Mouse (Mus musculus) lung, postnatal 14 days (tissue): ENCODE measurements around the gene Tsnaxip1.
A peak's percentile ranks its signal among the peaks of the same experiment; 100 is the strongest.

Source experiments
- DNase-seq: peaks from one replicate; pipeline ENCODE4 v3.0.0; 2021

The Tsnaxip1 gene

GRCm38 (mm10) chr8:105866364-105867029 is 39.0 kb downstream of the Tsnaxip1 start:
- DNase-seq: no peak

- DNase-seq: no peak
Observed at GRCm38 (mm10) chr8:105874301-105874700, 46.8 kb downstream of the Tsnaxip1 start.

DNA sequence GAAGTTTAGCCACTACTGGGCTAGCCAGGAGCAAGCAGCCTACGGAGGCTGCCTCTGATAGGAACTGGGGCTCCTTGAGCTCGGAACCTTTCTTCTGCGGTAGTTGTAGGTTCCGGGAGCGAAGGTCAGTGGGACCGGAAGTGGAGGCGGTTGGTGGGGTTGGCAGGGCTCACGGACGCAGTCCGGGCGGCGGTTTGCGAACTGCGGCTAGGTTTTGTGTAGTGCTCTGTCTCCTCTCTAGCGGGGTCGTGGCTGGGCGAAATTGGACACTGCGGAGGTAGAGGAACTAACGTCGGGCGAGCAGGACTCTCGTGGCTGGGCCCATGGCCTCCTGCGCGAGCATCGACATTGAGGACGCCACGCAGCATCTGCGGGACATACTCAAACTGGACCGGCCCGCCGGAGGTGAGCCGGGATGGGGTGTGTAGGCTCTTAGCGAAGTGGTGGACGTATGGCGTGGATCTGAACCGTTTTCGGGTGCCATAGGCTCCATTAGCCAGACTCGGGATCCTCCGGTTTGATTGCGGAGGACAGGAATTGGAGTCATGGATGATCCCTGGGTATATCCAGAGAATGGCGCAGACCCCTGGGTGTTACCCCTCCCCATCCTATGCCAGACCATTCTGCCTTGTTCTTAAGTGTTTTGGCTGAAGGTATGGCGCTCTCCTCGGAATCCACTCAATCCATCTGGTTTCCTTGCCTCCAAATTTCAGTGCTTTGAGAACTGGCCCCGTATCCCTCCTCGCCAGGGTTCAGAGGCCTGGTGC is 53.4 kb downstream of the Tsnaxip1 start, which contains the start of gene Edc4:
Gene Edc4, plus strand, starts transcription at position 128 of the 767 bp plus-strand sequence.
- peak; percentile 88 for DNase-seq

DNA sequence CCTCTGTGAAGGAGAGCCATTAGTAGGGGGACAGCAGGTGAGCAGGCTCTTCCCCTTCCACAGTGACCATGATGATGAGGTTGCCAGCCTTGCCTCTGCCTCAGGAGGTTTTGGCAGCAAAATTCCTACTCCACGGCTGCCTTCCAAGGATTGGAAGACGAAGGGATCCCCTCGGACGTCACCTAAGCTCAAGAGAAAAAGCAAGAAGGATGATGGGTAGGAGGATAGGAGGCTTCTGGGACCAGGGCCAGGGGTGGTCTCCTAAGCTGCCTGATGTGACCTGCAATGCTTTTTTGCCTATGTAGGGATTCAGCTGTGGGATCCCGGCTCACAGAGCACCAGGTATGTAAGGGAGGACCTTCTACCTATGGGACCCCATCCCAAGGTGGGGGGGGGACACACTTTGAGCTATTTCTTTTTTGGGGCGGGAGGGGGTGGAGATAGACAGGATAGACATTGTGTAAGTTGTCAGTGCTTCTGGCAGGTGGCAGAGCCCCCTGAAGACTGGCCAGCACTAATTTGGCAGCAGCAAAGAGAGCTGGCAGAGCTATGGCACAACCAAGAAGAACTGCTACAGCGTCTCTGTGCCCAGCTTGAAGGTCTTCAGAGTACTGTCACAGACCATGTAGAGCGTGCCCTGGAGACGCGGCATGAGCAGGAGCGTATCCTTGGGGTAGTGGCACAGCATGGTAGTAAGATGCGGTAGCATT is 62.4 kb downstream of the Tsnaxip1 start:
- no peak for DNase-seq

- DNase-seq: no peak
Observed at GRCm38 (mm10) chr8:105890870-105891269, 63.3 kb downstream of the Tsnaxip1 start.

DNA sequence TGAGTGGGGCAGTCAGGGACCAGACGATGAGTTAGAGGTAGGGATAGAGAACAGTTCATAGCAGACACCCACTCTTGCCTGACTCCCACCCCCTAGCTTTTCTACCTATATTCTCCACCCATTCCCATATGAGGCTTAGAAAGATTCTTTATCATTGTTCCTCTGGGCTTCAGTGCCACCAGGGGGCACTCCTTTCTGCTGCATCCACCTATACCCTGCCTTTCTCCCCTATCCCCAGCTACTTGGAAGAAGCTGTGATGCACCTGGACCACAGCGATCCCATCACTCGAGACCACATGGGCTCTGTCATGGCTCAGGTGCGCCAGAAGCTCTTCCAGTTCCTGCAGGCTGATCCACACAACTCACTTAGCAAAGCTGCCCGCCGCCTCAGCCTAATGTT is 64.9 kb downstream of the Tsnaxip1 start:
- peak; percentile 30 for DNase-seq

DNA sequence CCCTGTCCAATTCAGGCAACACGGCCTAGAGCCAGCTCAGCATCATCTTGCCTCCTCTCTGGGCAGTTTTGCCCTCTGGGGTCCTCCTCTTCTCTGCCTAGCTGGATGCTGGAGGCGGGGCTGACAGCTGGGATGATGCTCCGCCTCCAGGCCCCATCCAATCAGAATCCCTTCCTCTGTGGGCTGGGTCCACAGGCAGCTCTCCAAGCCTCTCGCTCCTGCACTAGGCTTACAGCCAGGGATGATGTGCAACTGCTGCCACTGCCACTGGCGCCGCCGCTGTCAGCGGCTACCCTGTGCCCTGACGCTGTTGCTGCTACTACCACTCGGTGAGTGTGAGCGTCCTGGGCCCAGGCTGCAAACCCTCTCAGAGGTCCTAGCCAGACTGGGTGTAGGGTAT is 65.8 kb downstream of the Tsnaxip1 start, which contains the start of gene Nrn1l:
Gene Nrn1l, plus strand, starts transcription at position 229 of the 400 bp plus-strand sequence.
- DNase-seq: peak; percentile 76
